Mouse (Mus musculus): ENCODE results near the gene Adamts13. TPM values are rescaled to one million over a fixed set of nuclear protein-coding genes. Genes with fewer than 3 reads are reported as not detected.

The Adamts13 gene
- total RNA-seq, 2 experiments from 2014 or later: not detected

DNA sequence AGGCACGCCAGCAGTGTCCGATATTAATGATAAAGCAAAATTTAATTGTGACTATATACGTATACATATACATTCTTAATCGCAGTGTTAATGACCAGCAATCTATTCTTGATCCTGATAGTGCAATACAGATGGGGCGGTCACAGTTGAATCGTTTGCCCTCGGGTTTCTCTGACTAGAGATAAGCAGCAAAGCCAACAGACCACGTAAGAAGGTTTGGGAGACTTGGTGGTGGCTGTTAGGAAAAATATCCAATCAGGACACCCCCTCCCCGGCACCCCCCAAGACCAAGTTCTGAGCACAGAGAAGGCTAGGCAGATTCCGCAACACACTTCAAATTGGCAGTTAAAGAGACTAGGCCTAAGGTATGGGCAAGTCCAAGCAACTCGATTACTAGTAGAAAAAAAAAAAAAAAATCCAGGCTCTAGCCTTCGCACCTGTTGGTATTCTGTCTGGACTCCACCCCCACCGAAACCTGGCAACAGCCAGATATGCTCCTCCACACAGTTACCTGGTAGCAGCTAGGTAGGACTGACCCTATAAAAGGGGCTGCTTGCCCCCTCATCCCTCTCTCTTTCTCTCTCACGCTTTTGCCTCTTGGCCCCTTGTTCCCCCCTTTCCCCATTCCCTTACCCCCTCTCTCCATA is 8.4 kb upstream of the Adamts13 start:
- no peak for DNase-seq (ENCODE audit: low spot score in 2 of 2)

DNA sequence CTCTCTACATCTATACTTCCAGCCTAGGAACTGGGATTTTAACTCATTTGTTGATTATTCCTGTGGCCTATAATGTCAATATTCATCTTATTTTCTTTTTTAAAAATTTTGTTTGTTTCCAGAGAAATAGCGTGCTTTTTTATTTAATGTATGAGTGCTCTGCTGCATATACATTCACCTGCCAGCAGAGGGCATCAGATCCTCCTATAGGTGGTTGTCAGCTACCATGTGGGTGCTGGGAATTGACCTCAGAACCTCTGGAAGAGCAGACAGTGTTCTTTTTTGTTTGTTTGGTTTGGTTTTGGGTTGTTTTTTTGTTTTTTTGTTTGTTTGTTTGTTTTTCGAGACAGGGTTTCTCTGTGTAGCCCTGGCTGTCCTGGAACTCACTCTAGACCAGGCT is 6.0 kb upstream of the Adamts13 start:
- no peak for DNase-seq (ENCODE audit: low spot score in 2 of 2)

DNA sequence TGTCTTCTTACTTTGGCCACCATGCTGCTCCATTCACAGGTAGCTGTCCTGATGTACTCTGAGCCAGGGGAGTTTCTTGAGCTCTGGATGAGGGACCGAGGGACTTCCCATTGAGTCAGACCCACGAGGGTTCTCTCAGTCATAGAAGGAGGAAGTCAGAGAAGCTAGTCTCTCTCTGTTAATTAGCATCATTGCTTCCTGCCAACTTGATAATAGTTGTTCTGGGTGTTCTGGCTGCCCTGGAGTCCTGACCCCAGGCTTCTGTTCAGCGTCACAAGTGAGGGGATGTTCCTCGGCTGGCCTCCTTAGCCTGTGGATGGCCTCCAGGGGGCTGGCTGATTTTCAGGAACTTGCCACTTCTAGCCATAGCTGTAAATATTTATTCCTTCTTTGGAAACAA is 744 bp downstream of the Adamts13 start:
- no peak for DNase-seq (ENCODE audit: low spot score in 2 of 2)

DNA sequence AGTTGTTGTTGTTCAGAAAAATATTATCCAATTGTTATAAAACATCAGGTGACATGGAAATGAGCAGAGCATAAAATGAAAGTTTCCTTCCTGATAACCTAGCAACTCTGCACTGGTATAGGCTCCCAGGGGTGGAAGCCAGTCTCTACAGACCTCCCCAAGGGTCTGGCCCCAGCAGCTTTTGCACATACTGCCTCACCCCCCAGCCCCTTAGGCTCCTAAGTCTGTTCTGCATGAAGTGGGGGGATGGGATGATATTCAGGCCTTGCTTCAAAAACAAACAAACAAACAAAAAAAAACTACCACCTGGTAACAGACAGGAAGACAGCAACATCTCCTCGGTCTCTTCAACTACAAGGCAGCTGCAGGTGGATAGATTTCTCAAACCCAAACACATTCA is 7.1 kb downstream of the Adamts13 start:
- no peak for DNase-seq (ENCODE audit: low spot score in 2 of 2)

DNA sequence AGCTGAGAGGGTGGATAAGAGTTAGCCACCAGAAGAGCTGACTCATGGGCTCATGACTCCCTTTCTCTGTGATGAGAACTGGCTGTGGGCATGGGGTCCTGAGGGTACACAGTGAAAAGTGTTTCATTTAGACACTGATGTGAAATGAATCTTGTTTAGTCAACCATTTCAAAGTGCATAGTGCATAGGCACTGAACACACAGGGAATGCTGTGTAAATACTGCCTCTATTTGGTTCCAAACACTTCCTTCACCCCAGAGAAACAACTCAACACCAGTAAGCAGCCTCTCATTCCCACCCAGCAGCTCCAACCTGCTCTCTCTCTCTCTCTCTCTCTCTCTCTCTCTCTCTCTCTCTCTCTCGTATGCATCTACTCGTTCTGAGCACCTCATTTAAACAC is 11.0 kb downstream of the Adamts13 start:
- no peak for DNase-seq (ENCODE audit: low spot score in 2 of 2)

DNA sequence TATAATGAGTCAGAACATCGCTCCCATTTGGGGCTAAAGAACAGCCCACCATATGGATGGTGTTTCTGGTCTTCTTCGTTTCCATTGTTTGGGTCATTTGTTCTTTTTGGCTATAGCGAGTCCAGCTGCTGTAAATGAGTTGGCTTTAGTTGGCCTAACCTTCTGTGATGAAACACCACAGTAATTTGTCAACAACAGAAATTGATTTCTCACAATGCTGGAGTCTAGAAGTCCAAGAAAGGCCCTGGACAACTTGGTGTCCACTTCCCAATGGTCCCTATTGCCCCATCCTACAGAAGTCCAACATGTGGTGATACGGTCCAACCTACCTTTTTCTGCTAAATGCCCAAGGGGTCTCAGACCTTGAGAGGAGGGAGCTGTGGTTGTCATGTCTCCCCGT is 11.4 kb downstream of the Adamts13 start:
- no peak for DNase-seq (ENCODE audit: low spot score in 2 of 2)

DNA sequence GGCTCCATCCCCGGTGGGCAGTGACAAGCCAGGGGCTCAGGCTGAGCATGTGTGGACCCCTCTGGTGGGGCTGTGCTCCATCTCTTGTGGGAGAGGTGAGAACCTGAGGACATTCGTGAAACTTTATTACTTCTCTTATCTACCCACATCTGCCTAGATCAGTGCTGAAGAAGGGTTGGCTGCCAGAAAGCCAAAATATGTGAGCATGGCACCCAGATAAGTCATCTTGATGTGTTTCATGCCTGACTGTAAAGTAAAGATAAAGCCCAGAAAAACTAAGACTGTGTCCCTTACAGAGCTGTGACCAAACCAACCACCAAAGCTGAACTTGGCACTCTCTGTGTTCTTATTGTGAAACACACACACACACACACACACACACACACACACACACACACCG is 20.7 kb downstream of the Adamts13 start:
- no peak for DNase-seq (ENCODE audit: low spot score in 2 of 2)

DNA sequence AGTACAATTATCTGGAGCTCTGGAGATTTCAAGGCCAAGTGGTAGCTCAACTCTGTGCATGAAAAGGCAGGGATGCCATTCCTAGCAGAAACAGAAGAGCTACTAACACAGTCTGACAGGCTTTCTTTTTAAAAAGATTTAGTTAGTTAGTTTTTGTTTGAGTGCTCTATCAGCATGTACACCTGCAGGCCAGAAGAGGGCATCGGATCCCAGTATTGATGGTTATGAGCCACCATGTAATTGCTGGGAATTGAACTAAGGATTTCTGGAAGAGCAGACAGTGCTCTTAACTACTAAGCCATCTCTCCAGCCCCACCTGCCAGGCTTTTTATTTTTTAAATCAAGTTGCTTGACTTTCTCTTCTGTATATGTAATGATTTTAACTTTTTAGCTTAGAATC is 24.3 kb downstream of the Adamts13 start:
- no peak for DNase-seq (ENCODE audit: low spot score in 2 of 2)

DNA sequence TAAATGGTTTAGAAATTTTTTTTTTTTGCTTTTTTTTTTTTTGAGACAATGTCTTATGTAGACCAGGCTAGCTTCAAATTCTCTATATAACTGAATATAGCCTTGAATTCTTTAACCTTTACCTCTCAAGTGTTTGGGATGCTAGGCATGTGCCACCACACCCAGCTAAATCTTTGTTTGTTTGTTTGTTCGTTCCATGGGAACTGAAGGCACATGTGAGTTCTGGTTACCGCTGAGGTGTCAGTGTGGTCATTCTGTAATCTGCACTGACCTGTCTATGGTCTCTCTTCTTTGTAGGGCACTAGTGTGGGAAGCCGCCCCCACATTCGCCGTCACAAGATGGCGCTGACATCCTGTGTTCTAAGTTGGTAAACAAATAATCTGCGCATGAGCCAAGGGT is 24.8 kb downstream of the Adamts13 start:
- DNase-seq (ENCODE audit: low spot score in 2 of 2): no peak

DNA sequence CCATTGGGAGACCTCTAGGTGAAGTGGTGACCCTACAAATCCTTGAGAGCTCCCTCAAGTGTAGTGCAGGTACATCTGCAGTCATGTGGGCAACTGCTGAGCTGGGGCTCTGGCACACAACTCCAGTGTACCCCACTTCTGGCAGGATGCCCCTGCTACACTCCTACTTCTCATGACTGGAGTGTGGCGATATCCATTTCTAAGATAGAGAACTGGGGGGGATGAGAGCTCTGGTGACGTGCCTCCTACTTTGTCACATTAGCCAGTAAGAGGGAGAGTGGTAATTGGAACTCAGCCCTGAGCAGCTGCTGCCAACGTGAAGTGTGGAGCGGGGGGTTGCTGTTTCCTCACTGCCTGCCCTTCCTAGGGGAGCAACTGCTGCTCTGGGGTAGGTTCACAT is 33.0 kb downstream of the Adamts13 start:
- no peak for DNase-seq (ENCODE audit: low spot score in 2 of 2)

DNA sequence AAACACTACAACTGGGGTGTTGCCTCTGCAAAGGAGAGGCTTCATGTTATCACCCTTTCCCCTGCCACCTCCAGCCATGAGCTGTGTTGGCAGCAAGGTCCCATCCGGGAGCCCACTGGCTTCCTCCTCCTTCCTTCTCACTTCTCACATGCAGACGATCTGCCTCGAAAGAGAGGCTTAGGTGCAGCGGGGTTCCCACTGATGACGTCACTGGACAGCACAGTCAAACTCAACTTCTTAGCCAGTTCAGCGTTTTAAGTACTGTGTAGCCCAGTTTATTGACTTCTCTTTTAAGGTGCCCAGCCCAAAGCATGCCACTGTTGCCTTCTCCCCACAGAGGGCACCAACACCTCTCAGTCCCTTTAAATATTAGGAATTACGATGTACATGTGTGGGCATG is 34.5 kb downstream of the Adamts13 start:
- DNase-seq (ENCODE audit: low spot score in 2 of 2): no peak

DNA sequence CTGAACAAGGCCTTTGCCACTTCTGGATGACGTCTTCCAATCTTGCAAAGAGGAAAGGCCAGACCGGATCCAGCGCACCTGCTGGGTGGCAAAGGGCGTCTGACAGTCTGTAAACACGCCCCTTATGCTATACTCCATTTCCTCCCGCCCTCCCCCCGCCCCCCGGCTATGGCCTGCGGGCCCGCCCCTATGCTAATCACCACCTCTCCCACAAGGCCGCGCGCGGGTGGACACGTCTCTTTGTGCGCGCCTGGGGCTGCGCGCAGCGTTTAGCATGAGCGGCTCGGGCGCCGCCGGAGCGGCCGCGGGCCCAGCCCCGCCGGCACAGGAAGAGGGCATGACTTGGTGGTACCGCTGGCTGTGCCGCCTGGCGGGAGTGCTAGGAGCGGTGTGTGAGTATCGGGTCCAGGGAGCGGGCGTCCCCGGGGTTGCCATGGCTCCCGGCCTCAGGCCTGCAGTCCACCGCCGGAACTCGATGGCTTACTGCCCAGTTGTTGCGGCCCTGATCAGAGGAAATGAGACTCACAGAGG is 36.6 kb downstream of the Adamts13 start, which contains the start of gene Cacfd1:
Gene Cacfd1, plus strand, starts transcription at position 213 of the 531 bp plus-strand sequence.
- DNase-seq (ENCODE audit: low spot score in 2 of 2): peak; percentile 84 to 86

DNA sequence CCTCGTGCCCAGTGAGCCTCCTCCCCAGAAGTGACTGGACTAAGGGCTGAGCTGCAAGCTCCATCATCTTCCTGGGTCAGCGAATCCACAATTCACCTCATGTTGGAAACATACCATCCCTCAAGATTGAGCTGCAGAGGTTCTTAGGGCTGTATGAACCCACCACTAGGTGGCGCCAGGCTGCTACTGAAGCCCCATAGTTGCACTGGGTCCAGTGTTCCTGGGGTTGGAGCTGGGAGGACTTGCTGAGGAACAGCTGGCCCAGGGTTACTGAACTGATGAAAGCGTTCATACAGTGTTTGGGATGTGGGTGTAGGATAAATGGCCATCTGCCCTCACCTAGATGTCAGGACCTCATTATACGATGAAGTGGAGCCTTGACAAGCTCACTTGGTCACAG is 44.6 kb downstream of the Adamts13 start:
- peak; percentile 67 to 76 for DNase-seq (ENCODE audit: low spot score in 2 of 2)

DNA sequence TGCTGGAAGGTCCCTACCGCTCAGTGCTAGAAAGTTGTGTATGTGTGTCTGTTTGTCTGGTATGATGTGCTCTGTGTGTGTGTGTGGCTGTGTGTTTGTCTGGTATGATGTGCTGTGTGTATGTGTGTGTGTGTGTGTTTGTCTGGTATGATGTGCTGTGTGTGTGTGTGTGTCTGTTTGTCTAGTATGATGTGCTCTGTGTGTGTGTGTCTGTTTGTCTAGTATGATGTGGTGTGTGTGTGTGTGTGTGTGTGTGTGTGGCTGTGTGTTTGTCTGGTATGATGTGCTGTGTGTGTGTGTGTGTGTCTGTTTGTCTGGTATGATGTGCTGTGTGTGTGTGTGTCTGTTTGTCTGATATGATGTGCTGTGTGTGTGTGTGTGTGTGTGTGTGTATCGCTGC is 46.3 kb downstream of the Adamts13 start:
- no peak for DNase-seq (ENCODE audit: low spot score in 2 of 2)

DNA sequence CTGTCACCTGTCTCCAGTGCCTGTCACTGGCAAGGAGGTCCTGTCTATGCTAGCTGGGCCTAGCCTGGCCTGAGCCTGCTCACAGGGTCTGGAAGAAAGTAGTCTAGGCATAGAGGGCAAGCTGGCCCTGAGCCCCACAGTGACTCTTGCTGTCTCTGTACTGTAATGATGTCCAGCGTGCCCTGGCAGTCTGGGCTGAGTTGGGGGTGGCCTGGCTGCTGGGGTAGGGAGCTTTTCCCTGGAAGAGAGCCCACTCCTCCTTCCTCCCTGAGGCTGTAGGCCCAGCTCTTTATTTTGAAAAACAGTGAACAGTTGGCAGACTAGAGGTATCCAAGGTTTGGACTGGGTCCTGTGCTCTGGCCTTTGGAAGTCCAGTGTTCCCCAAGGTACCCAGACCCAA is 47.9 kb downstream of the Adamts13 start:
- DNase-seq (ENCODE audit: low spot score in 2 of 2): no peak

DNA sequence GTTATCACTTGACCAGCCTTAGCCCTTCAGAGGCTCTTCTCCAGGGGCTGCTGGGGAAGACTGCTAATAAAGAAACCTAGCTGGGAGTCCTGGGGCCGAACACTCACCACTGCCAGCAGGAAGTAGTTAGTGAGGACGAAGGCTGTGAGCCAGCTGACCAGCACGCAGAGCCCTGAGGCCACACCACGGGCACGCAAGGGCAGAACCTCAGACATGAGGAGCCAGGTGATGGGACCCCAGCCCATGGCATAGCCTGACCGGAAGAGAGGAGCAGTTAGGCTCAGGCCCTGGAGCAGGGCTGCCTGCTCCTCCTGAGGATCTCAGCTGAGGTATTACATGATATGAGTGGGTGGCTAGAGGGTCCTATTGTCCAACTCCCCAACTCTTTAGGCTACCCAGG is 49.4 kb downstream of the Adamts13 start:
- no peak for DNase-seq (ENCODE audit: low spot score in 2 of 2)

DNA sequence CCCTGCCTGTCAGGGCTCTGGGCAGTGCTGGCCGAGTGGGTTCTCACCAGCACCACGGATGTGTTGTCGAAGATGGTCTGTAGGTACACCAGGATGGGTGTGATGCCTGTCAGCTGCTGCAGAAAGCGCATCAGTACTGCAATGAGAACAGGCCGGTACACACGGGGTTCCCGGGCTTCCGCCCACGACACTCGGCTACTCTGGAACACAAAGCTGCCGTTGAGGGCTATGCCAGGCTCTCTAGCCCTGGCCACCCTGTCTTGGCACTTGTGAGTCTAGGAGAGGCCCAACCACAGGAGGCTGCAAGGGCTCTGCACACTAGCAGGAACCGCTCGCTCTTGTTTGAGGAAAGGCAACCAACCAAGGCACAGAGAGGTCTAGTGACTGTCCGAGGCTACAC is 50.9 kb downstream of the Adamts13 start:
- DNase-seq (ENCODE audit: low spot score in 2 of 2): no peak

DNA sequence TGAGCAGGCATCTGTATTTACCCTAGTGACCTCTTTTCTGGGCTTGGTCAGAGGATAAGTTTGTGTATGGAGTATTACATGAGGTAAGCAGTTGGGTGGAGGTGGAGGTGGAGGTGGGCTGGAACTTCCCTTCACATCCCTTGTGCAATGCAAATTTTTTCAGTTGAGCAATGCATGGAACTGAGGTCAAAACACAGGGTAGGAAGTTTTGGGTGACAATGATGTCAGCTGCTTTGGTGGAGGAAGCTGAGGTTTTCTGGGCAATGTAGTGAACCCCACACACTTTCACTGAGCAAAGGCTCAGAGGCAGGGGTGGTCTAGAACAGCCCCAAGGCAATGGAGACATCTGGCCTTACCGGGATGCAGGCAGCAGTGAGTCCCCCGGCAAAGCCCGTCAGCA is 52.3 kb downstream of the Adamts13 start:
- DNase-seq (ENCODE audit: low spot score in 2 of 2): no peak

DNA sequence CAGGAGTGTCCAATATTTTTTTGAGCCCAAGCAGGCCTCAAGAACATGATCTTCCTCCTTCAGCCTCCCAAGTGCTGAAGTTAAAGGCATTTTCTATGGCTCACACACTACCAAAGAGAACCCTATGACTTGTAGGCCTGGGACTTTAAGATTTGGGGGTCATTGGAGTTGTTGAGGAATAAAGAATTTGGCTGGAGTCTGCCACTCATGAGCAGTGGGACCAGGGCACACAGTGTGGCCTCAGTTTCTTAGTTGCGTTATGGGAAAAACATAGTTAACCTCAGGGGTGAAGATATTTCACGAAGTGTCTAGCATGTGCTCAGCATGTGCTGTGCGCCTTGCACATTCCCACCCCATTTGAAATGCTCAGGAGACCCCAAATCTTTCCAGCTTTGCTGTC is 53.1 kb downstream of the Adamts13 start:
- no peak for DNase-seq (ENCODE audit: low spot score in 2 of 2)

DNA sequence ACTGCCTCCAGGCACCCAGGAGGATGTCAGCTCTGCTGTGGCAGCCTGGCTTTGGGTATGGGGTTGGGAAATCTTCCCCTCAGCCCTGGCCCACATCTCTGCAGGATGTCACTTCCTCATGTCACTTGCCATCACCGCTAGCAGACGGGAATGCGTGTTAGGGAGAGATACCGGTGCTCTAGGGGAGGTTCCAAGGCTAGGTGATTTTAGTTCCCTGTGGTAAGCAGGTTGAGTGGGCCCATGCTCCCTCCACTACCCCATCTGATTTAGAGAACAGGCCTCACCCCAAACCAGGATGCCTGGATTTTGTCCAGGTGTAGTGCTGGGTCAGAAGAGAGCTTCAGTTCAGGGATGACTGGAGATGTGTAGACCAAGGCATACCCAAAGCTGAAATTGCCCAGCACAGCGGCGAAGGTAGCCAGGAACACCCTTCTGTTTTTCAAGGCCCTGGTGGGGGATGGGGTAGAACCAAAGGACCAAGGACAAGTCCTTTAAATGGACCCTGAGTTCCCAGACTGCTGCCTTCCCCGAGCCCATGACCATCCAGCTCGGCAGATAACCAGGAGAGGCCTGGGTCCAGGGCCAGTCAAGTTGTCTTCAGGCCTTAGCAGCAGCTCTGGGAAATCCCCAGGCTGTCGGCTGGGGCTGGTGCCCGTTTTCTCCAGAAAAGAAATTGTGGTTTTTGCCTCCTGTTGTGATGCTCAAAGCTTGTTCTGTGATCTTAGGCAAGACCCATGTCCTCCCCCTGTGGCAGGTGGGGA is 53.8 kb downstream of the Adamts13 start:
- DNase-seq (ENCODE audit: low spot score in 2 of 2): no peak

DNA sequence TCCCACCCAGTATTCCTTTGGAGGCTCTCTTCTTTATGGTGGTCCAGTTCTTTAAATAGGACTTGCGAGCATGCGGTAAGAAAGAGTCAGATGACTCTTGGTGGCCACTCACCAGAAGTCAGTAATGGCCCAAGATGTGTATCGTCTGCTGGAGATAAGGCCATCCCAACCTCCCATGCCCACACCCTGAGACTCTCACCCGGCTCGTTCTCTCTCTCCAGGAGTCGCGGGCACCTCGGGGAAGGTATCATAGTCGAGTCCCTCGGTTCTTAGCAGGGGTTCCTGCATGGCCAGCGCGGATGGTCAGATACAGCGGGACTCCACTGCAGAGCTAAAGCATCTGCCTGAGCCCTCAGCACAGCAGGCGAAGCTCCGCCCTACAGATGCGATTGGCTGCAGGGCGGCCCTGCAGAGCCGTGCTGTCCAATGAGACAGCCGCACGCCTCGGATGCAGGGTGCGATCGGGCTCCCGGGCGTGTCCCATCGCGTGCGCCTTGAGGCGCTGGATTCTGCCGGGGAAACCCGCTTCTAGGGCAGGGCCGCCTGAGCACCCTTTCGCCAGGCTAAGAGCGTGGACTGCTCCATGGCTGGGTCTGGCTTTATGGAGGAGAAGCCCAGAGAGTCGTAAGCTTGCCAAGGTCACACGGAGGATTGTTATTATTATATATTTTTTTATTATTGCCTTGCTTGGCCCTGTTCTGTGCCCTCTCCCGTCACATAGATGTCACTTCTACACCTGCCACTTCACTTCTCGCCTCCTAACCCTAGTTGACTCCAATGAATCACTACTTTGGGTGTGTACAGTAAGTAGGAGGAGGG is 54.6 kb downstream of the Adamts13 start, which contains the start of gene Slc2a6:
Gene Slc2a6, minus strand, starts transcription at position 381 of the 819 bp plus-strand sequence.
- peak; percentile 77 to 80 for DNase-seq (ENCODE audit: low spot score in 2 of 2)
